Mouse (Mus musculus): ENCODE data around the gene Tiam2. TPM values are rescaled to one million over a fixed set of nuclear protein-coding genes. Genes with fewer than 3 reads are reported as not detected.

Tiam2 gene
- total and polyA plus RNA-seq, 3 experiments: 0.42 to 1.9 TPM; not detected in 1

DNA sequence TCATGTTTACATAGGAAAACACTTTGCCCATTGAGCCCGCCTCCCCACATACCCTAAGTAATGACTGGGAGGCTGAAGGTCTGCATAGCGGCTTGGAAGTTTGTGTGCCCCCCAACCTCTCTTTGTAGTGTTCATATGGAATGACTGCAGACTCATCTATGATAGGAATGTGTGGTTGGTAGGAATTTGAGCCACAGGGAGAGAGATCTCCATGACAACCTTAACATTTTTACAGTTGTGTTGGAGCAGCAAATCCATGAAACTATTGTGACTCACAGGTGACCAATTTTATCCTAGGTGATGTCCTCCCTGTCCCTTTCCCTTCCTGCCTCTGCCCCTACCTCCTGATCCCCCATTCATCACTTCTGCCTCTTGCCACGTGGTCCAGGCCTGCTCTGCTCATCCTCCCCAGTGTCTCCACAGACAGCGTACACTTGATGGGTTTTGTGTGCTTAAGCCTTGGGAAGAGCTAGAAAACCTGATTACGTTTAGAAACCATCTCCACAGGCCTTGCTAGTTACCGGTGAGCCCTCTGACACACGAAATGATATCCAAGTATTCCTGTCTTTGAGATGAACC is 9.9 kb downstream of the Tiam2 start:
- H3K9ac ChIP-seq (ENCODE audit: control insufficient read depth, low read depth, low read length, poor library complexity, severe bottlenecking): no peak overlapping the region
- H3K36me3 ChIP-seq (ENCODE audit: control insufficient read depth in 1 of 2, insufficient read depth in 2 of 2, low read length in 2 of 2): no peaks in the 10 kb centered on the region
- no peaks in the 10 kb centered on the region for H3K4me1 ChIP-seq (ENCODE audit: control insufficient read depth in 1 of 2, insufficient read depth in 2 of 2, low read length in 2 of 2)
- no peak overlapping the region for H3K27ac ChIP-seq (ENCODE audit: control insufficient read depth, low read depth, low read length)
- DNase-seq (ENCODE audit: low read depth, low spot score): no peak
- H3K4me3 ChIP-seq (ENCODE audit: control insufficient read depth in 1 of 2, insufficient read depth in 1 of 2, low read depth in 2 of 2, low read length in 2 of 2): no peak overlapping the region
- H3K79me2 ChIP-seq (ENCODE audit: control insufficient read depth, insufficient read depth, low read length, poor library complexity): no peaks in the 10 kb centered on the region
- H3K9me3 ChIP-seq (replicated peaks; ENCODE audit: insufficient read depth, low read length): no peaks in the 10 kb centered on the region
- peaks cover 0 to 3% of the 10 kb centered on the region in 2 experiments; a peak in 1 of 4 replicates for H3K27me3 ChIP-seq (ENCODE audit: control insufficient read depth in 1 of 2, insufficient read depth in 2 of 2, low read length in 2 of 2)
- no peak for TF ChIP-seq TBP (IDR thresholded peaks at IDR 0.05; ENCODE audit: low read depth, low read length)
- no peak for TF ChIP-seq KAT2A (conservative IDR thresholded peaks at IDR 0.05; ENCODE audit: low read depth, low read length)
- no peak for TF ChIP-seq UBTF (IDR thresholded peaks at IDR 0.05; ENCODE audit: borderline replicate concordance, insufficient read depth, low read depth, low read length)
- no peak for TF ChIP-seq NRF1 (IDR thresholded peaks at IDR 0.05; ENCODE audit: insufficient read depth, low read depth, low read length, poor library complexity, severe bottlenecking)
- TF ChIP-seq TAL1 (IDR thresholded peaks at IDR 0.05; ENCODE audit: low read length): no peak
- no peak for TF ChIP-seq CTCF (IDR thresholded peaks at IDR 0.05 in 2 of 3, conservative IDR thresholded peaks at IDR 0.05 in 1 of 3; ENCODE audit: control insufficient read depth in 1 of 3, insufficient read depth in 1 of 3, low read depth in 2 of 3, low read length in 3 of 3, poor library complexity in 1 of 3, severe bottlenecking in 1 of 3)
- TF ChIP-seq USF1 (IDR thresholded peaks at IDR 0.05; ENCODE audit: low read depth, low read length): no peak
- no peak for TF ChIP-seq CHD1 (IDR thresholded peaks at IDR 0.05; ENCODE audit: low read depth, low read length)
- no peak for TF ChIP-seq SMC3 (IDR thresholded peaks at IDR 0.05; ENCODE audit: low read depth, low read length)
- no peak for TF ChIP-seq ETS1 (IDR thresholded peaks at IDR 0.05; ENCODE audit: low read depth, low read length)
- no peak for TF ChIP-seq POLR2A (IDR thresholded peaks at IDR 0.05; ENCODE audit: control insufficient read depth in 1 of 2, insufficient read depth in 1 of 2, low read depth in 1 of 2, low read length in 2 of 2, poor library complexity in 1 of 2)

DNA sequence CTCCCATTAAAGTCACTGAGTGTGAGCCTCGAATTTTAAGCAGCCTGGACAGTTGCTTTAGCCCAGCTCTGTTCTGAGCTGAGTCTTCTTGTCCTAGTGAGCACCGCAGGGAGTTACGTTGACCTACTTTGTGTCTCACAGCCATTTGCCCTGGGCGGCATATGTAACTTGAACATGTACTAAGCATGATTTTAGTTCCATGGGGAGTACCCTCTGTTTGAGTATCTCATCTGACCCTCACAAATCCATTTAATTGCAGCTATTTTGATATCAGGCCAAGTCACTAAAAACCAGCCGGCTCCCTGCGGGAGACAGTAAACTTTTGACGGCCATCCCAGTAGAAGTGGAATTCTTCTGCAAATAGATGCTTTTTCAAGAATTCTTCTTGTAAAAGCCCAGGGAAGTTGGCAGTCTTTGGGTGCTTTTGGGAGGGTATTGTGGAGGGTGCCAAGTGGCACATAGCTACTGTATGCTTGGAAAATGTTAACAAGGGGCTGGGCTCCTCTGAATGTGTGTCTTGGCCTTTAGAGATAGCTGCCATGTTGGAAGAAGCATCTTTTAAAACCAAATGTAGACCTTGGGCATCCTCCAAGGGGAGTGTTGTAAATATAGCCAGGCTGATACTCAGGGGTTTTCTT is 10.6 kb downstream of the Tiam2 start:
- no peak overlapping the region for H3K27ac ChIP-seq (ENCODE audit: control insufficient read depth, low read depth, low read length)
- H3K4me3 ChIP-seq (ENCODE audit: control insufficient read depth in 1 of 2, insufficient read depth in 1 of 2, low read depth in 2 of 2, low read length in 2 of 2): no peak overlapping the region
- H3K9me3 ChIP-seq (replicated peaks; ENCODE audit: insufficient read depth, low read length): no peaks in the 10 kb centered on the region
- no peak overlapping the region for H3K9ac ChIP-seq (ENCODE audit: control insufficient read depth, low read depth, low read length, poor library complexity, severe bottlenecking)
- no peaks in the 10 kb centered on the region for H3K36me3 ChIP-seq (ENCODE audit: control insufficient read depth in 1 of 2, insufficient read depth in 2 of 2, low read length in 2 of 2)
- DNase-seq (ENCODE audit: low read depth, low spot score): no peak
- H3K79me2 ChIP-seq (ENCODE audit: control insufficient read depth, insufficient read depth, low read length, poor library complexity): no peaks in the 10 kb centered on the region
- H3K4me1 ChIP-seq (ENCODE audit: control insufficient read depth in 1 of 2, insufficient read depth in 2 of 2, low read length in 2 of 2): no peaks in the 10 kb centered on the region
- TF ChIP-seq MAFK (IDR thresholded peaks at IDR 0.05; ENCODE audit: borderline replicate concordance, low read depth, low read length): no peak
- TF ChIP-seq ZMIZ1 (IDR thresholded peaks at IDR 0.05; ENCODE audit: low read depth, low read length): no peak
- TF ChIP-seq RAD21 (IDR thresholded peaks at IDR 0.05; ENCODE audit: low read depth, low read length): no peak
- no peak for TF ChIP-seq ETS1 (IDR thresholded peaks at IDR 0.05; ENCODE audit: low read depth, low read length)
- TF ChIP-seq MAZ (IDR thresholded peaks at IDR 0.05; ENCODE audit: low read depth, low read length): no peak
- no peak for TF ChIP-seq POLR2AphosphoS2 (IDR thresholded peaks at IDR 0.05; ENCODE audit: low read length)
- no peak for TF ChIP-seq CHD2 (IDR thresholded peaks at IDR 0.05; ENCODE audit: low read length)
- no peak for TF ChIP-seq USF2 (IDR thresholded peaks at IDR 0.05; ENCODE audit: borderline replicate concordance in 1 of 2, insufficient read depth in 1 of 2, low read depth in 1 of 2, low read length in 2 of 2)
- no peak for TF ChIP-seq CTCF (IDR thresholded peaks at IDR 0.05 in 2 of 3, conservative IDR thresholded peaks at IDR 0.05 in 1 of 3; ENCODE audit: control insufficient read depth in 1 of 3, insufficient read depth in 1 of 3, low read depth in 2 of 3, low read length in 3 of 3, poor library complexity in 1 of 3, severe bottlenecking in 1 of 3)
- TF ChIP-seq MEF2A (IDR thresholded peaks at IDR 0.05; ENCODE audit: extremely low read depth, insufficient replicate concordance, low read depth, low read length, poor library complexity, severe bottlenecking): no peak
- TF ChIP-seq MXI1 (IDR thresholded peaks at IDR 0.05; ENCODE audit: low read depth, low read length): no peak
- peaks cover 0 to 3% of the 10 kb centered on the region in 2 experiments; a peak in 1 of 4 replicates for H3K27me3 ChIP-seq (ENCODE audit: control insufficient read depth in 1 of 2, insufficient read depth in 2 of 2, low read length in 2 of 2)

Measured in MEL (cell line).